Mouse (Mus musculus): Measurements from ENCODE around the gene Kdm8. TPM values are rescaled to one million over a fixed set of nuclear protein-coding genes. Genes with fewer than 3 reads are reported as not detected.
A peak's percentile ranks its signal among the peaks of the same experiment; 100 is the strongest.

The Kdm8 gene
- polyA plus RNA-seq, 1 experiment from 2014 or later, result 4.1 TPM

DNA sequence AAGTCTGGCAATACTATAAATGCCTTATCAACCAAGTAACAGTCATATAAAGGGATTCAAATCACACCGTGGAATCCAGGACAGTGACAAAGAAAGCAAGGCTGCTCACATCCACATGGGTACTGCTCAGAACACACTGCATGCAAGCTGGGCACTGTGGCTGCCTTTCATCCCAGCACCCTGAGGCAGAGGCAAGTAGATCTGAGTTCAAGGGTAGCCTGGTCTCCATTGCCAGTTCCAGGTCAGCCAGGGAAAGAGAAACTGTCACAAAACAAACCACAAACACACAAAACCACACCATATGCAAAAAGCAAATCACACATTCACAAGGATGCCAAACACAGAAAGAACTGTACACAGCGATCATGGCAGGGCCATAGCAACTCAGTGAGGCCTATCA, 45.2 kb downstream of the Kdm8 start:
- no peak overlapping the region for H3K4me3 ChIP-seq (replicated peaks; ENCODE audit: low read length)
- no peaks in the 10 kb centered on the region for H3K27me3 ChIP-seq (ENCODE audit: control insufficient read depth, insufficient read depth, low read length)
- H3K9me3 ChIP-seq (ENCODE audit: control insufficient read depth, low read length), result no peaks in the 10 kb centered on the region
- DNase-seq (ENCODE audit: low spot score) (no peak), ATAC-seq (ENCODE audit: low FRiP score) (no peak)
- H3K9ac ChIP-seq, result 0 out of 2 replicates have a peak overlapping the region, but pooled peaks have one; percentile 18
- H3K4me2 ChIP-seq (replicated peaks), result no peak overlapping the region
- peaks cover 17% of the 10 kb centered on the region for H3K36me3 ChIP-seq (replicated peaks; ENCODE audit: control insufficient read depth, insufficient read depth)
- WGBS, result 93% methylated on average over 2 of the region's 2 CpGs
- no peak overlapping the region for H3K27ac ChIP-seq
- peaks cover 20% of the 10 kb centered on the region for H3K4me1 ChIP-seq (replicated peaks; ENCODE audit: control insufficient read depth, insufficient read depth, low read length)

- peak; percentile 98 for ATAC-seq (ENCODE audit: low FRiP score)
These were observed 46.7 kb downstream of the Kdm8 start, which contains the start of gene Nsmce1 for GRCm38 (mm10) chr7:125490947-125491735. Gene Nsmce1, minus strand, starts transcription at chr7:125491596.

GRCm38 (mm10) chr7:125491760-125492159, 47.3 kb downstream of the Kdm8 start:
- 19% methylated on average over 12 of the region's 12 CpGs for WGBS

More at GRCm38 (mm10) chr7:125490947-125491735, 46.7 kb downstream of the Kdm8 start, which contains the start of gene Nsmce1:
- H3K36me3 ChIP-seq (replicated peaks; ENCODE audit: control insufficient read depth, insufficient read depth), result peaks cover 4% of the 10 kb centered on the region; the same call in 1 of the 2 replicates
- peak within 1 kb of the TSS; percentile 91 for H3K27ac ChIP-seq
- peak; percentile 96 for DNase-seq (ENCODE audit: low spot score)
- peaks cover 20% of the 10 kb centered on the region for H3K4me1 ChIP-seq (replicated peaks; ENCODE audit: control insufficient read depth, insufficient read depth, low read length)
- H3K9ac ChIP-seq, result peak within 1 kb of the TSS; percentile 71
- no peaks in the 10 kb centered on the region for H3K9me3 ChIP-seq (ENCODE audit: control insufficient read depth, low read length)
- no peaks in the 10 kb centered on the region for H3K27me3 ChIP-seq (ENCODE audit: control insufficient read depth, insufficient read depth, low read length)
- H3K4me3 ChIP-seq (replicated peaks; ENCODE audit: low read length), result peak within 1 kb of the TSS; percentile 51
- under 1% methylated on average over 56 of the region's 56 CpGs for WGBS
- H3K4me2 ChIP-seq (replicated peaks), result peak within 1 kb of the TSS; percentile 74

GRCm38 (mm10) chr7:125492551-125492950, 48.1 kb downstream of the Kdm8 start:
- peak overlapping the region; percentile 71; the same call in 1 of the 2 replicates for H3K9ac ChIP-seq
- H3K27me3 ChIP-seq (ENCODE audit: control insufficient read depth, insufficient read depth, low read length), result no peaks in the 10 kb centered on the region
- 88% methylated on average over 6 of the region's 6 CpGs for WGBS

More at GRCm38 (mm10) chr7:125491760-125492159, 47.3 kb downstream of the Kdm8 start:
- Histone ChIP-seq H3K27ac (peak overlapping the region; percentile 91), H3K4me3 (replicated peaks; ENCODE audit: low read length) (peak overlapping the region; percentile 51), H3K4me1 (replicated peaks; ENCODE audit: control insufficient read depth, insufficient read depth, low read length) (peaks cover 20% of the 10 kb centered on the region), H3K4me2 (replicated peaks) (peak overlapping the region; percentile 74), H3K36me3 (replicated peaks; ENCODE audit: control insufficient read depth, insufficient read depth) (no peaks in the 10 kb centered on the region), H3K27me3 (ENCODE audit: control insufficient read depth, insufficient read depth, low read length) (no peaks in the 10 kb centered on the region), H3K9me3 (ENCODE audit: control insufficient read depth, low read length) (no peaks in the 10 kb centered on the region), H3K9ac (peak overlapping the region; percentile 71)
- DNase-seq (ENCODE audit: low spot score), result peak; percentile 38
- ATAC-seq (ENCODE audit: low FRiP score), result no peak

GRCm38 (mm10) chr7:125495864-125496440, 51.5 kb downstream of the Kdm8 start:
- DNase-seq (ENCODE audit: low spot score), result no peak
- H3K4me2 ChIP-seq (replicated peaks), result no peak overlapping the region
- no peaks in the 10 kb centered on the region for H3K27me3 ChIP-seq (ENCODE audit: control insufficient read depth, insufficient read depth, low read length)
- H3K36me3 ChIP-seq (replicated peaks; ENCODE audit: control insufficient read depth, insufficient read depth), result no peaks in the 10 kb centered on the region
- H3K4me3 ChIP-seq (replicated peaks; ENCODE audit: low read length), result no peak overlapping the region
- no peaks in the 10 kb centered on the region for H3K9me3 ChIP-seq (ENCODE audit: control insufficient read depth, low read length)
- peaks cover 6% of the 10 kb centered on the region for H3K4me1 ChIP-seq (replicated peaks; ENCODE audit: control insufficient read depth, insufficient read depth, low read length)
- no peak for ATAC-seq (ENCODE audit: low FRiP score)
- WGBS, result 79% methylated on average over 6 of the region's 6 CpGs
- H3K9ac ChIP-seq, result no peak overlapping the region
- no peak overlapping the region for H3K27ac ChIP-seq

More at GRCm38 (mm10) chr7:125492551-125492950, 48.1 kb downstream of the Kdm8 start:
- Histone ChIP-seq H3K36me3 (replicated peaks; ENCODE audit: control insufficient read depth, insufficient read depth) (no peaks in the 10 kb centered on the region), H3K27ac (no peak overlapping the region), H3K4me1 (replicated peaks; ENCODE audit: control insufficient read depth, insufficient read depth, low read length) (peaks cover 20% of the 10 kb centered on the region), H3K4me2 (replicated peaks) (no peak overlapping the region), H3K9me3 (ENCODE audit: control insufficient read depth, low read length) (no peaks in the 10 kb centered on the region), H3K4me3 (replicated peaks; ENCODE audit: low read length) (no peak overlapping the region)
- no peak for DNase-seq (ENCODE audit: low spot score)
- no peak for ATAC-seq (ENCODE audit: low FRiP score)

DNA sequence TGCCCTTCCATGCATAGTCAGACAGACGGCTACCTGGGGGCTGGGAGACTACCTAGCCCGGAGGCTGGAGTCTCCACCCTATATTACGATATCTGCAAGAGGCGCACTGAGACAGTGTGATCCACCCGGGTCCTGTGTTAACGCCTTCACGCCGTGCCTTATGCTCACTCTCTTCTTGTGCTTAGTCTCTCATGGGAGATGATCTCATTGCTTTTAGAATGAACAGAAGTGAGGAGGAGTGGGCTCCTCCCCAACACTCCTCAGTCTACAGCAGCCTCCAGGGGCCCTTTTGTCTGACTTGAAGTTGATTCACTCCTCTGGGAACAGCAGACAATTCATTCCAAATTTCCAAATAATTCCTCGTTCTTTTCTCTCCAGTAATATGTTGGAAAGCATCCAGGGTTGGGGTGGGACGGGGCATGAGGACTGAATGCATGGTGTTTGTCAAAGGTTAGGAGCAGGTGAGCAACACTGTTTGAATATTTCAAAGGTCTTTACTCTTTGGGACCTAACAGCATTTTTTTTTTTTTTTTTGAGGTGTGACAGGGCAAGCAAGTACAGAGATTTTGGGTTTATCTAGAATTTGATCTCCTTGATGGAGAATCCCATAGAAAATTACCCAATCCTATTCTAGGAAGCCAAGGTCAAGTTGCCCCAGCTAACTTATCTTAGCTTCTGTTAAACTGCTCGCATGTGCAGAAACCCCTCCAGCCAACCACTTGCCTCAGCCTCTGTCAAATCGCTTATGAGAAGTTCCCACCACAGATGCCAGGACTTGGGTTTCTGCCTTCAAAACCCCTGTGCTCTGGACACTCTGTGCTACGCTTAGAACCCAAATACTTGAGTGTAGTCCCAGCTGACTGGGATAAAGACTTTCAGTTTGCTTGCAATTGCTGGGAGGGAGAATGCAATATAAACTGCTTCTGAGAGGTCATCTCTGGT, 55.7 kb downstream of the Kdm8 start:
- H3K36me3 ChIP-seq (replicated peaks; ENCODE audit: control insufficient read depth, insufficient read depth), result no peaks in the 10 kb centered on the region
- H3K4me3 ChIP-seq (replicated peaks; ENCODE audit: low read length), result no peak overlapping the region
- no peak for DNase-seq (ENCODE audit: low spot score)
- WGBS, result 70% methylated on average over 13 of the region's 13 CpGs
- no peaks in the 10 kb centered on the region for H3K9me3 ChIP-seq (ENCODE audit: control insufficient read depth, low read length)
- no peak for ATAC-seq (ENCODE audit: low FRiP score)
- H3K27ac ChIP-seq, result no peak overlapping the region
- no peak overlapping the region for H3K4me2 ChIP-seq (replicated peaks)
- no peak overlapping the region for H3K9ac ChIP-seq
- no peaks in the 10 kb centered on the region for H3K27me3 ChIP-seq (ENCODE audit: control insufficient read depth, insufficient read depth, low read length)
- H3K4me1 ChIP-seq (replicated peaks; ENCODE audit: control insufficient read depth, insufficient read depth, low read length), result no peaks in the 10 kb centered on the region

GRCm38 (mm10) chr7:125500879-125501278, 56.4 kb downstream of the Kdm8 start:
- Histone ChIP-seq H3K27me3 (ENCODE audit: control insufficient read depth, insufficient read depth, low read length) (no peaks in the 10 kb centered on the region), H3K4me1 (replicated peaks; ENCODE audit: control insufficient read depth, insufficient read depth, low read length) (no peaks in the 10 kb centered on the region), H3K4me2 (replicated peaks) (no peak overlapping the region), H3K9me3 (ENCODE audit: control insufficient read depth, low read length) (no peaks in the 10 kb centered on the region), H3K27ac (no peak overlapping the region), H3K9ac (no peak overlapping the region), H3K36me3 (replicated peaks; ENCODE audit: control insufficient read depth, insufficient read depth) (no peaks in the 10 kb centered on the region), H3K4me3 (replicated peaks; ENCODE audit: low read length) (no peak overlapping the region)
- ATAC-seq (ENCODE audit: low FRiP score) (no peak), DNase-seq (ENCODE audit: low spot score) (no peak)
- WGBS, result 93% methylated on average over 7 of the region's 7 CpGs

DNA sequence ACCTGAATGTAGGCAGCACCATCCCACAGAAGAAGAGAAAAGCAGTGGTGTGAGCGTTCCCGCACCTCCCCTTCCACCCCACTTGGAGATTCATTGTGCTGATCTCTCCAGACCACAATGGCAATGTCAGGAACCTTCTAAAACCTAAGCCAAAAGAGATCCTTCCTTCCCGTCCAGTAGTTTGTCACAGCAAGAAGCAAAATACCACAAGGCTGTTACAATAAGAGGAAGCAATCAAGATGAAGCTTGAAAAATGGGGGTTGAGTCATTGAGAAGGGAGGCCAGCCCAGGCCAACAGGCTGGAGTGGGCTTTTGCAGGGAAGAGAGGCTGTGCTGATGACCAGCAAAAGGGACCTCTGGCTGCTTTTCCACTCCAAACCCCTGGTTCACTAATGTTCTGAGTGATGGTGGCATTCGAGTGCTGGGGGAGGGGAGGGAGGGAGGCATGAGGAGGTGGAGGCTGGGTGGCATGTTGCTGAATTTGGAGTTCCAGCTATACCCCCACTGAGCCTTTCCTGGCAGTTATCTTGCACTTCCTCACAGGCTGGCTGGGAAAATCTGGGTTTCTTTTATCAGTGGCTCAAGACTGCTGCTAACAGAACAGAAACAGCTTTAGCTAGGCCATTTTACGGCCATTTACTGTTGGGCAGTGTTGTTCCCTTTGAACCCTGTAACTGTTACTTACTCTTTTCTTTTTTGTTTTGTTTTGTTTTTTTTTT, 59.1 kb downstream of the Kdm8 start:
- Histone ChIP-seq H3K9ac (no peak overlapping the region), H3K27me3 (ENCODE audit: control insufficient read depth, insufficient read depth, low read length) (no peaks in the 10 kb centered on the region), H3K9me3 (ENCODE audit: control insufficient read depth, low read length) (no peaks in the 10 kb centered on the region), H3K27ac (no peak overlapping the region), H3K4me1 (replicated peaks; ENCODE audit: control insufficient read depth, insufficient read depth, low read length) (no peaks in the 10 kb centered on the region), H3K4me2 (replicated peaks) (no peak overlapping the region), H3K36me3 (replicated peaks; ENCODE audit: control insufficient read depth, insufficient read depth) (no peaks in the 10 kb centered on the region), H3K4me3 (replicated peaks; ENCODE audit: low read length) (no peak overlapping the region)
- ATAC-seq (ENCODE audit: low FRiP score), result no peak
- 81% methylated on average over 5 of the region's 5 CpGs for WGBS
- DNase-seq (ENCODE audit: low spot score), result no peak

Data from hindbrain, embryonic 14.5 days (tissue).